Mouse (Mus musculus) right cerebral cortex, postnatal 10 days (tissue): ENCODE measurements around the gene Sim1.

Experiments
- DNase-seq, 2 experiments: peaks; one replicate each; pipeline ENCODE4 v3.0.0; 2021; ENCODE audit warnings: low spot score in 2 of 2

Gene Sim1

DNA sequence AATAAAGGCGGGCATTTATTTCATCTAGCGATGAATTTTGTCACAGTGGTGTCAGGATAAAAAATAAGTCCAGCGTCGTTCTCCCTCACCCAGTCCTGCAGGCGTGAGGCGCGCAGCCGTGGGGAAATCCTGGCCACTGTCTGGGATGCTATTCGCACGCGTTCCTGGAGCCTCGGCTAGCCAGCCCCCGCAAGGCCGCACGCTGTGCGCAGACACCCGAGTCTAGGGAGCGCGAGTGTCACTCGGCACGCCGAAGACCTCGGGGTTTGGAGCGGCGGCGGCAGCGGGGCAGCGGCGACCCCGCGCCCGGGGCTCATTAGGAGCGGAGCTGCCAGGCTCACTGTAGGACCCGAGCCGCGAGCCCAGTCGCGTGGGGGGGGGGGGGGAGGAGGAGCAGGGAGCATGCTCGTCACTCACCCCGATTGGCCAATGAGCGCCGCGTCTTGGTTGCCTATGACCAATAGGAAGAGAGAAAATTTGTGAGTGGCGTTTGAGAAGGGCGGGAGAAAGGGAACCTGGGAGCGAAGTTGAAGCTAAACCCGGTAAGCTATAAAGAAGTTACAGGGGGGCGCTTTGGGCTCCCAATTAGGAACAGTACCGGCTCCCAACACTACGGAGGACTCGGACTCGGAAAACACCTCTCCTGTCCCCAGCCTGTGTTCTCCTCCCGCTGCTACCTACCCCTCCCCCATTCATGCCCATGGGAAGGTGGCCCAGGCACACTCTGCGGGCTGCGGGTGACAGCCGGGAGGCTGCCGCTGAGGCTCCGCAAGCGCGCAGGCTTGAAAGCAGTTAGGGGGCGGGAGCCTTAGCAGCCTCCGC, at the start of gene Sim1:
Sim1 (plus strand) TSS at position 585 of the 822 bp plus-strand sequence.
- DNase-seq, result peak; percentile 81 to 82

DNA sequence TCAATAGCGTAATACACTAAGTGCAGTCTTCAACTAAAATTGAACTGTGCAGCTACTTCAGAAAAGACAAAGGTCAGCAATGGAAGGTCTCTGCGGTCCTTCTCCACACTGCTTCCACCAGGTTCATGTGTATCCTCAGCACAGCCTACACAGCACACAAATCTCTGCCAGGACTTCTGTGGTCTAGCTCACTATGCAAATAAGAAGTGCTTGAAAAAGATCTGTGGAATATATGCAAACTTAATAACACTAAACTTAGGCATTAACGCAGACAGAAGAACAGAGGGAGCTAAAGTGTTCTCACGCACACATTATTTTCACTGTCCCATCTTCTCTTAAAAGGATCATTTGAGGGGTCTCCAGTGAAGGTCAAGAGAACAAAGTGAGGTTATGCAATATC, 26.4 kb upstream of the Sim1 start:
- peak in 1 of 2 experiments; percentile 31 for DNase-seq

DNA sequence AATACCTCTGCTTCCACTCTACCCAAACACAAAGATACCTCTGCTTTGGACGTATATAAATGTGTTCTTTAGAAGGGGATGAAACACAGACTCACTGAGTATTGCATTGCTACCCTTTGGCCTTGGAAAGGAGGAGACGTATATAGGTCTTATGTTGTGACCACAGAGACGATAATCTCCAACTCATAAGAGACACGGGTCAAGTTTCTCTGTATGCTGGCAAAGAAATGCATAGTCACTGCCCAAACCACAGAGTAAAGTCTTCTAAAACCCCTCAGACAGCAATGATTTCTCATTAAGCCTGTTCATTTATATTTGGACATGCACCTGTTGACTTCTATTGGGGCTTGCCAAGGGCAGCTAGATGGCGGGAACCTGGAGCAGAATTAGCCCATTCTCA, 17.6 kb upstream of the Sim1 start:
- DNase-seq, result no peak

DNA sequence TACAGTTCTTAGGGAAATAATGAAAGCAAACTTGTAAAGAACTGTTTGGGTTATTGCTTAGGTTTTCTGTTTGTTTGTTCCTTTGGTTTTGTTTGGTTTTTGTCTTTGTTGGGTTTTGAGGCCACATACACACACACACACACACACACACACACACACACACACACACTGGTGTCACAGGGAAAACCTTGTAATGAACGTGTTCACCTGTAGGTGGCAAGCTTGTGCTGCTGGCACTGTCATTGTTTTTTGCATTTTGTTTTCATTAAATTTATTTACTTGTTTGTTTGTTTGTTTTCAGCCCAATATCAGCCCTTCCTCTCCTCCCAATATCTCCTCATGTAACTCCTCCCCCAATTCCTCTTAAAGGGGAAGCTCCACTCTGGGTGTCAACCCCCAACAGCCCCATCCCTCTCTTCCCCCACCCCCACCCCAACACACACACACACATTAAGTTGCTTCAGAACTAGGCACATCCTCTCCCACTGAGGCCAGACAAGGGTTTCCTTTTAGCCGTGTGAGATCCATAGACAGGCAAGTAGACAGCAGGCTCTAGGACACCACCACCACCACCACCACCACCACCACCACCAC, 13.0 kb upstream of the Sim1 start:
- DNase-seq, result no peak

DNA sequence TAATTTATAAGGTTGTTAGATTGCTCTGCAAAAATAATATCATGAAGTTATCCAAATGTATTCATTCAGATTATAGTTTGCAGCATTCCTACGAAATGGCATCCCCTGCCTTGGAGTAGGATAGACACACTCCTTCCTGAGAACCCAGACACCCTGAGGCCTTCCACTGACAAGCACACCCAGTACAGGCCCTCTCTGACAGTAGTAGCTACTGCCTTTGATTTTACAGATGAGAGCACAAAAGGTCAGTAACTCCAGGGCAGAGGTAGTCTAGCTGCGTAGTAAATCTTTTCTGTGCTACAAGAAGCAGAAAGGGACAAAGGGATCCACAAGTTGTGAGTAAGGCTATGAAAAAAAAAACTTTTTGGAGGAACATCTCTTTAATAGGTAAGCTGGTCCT, 12.2 kb upstream of the Sim1 start:
- no peak for DNase-seq

DNA sequence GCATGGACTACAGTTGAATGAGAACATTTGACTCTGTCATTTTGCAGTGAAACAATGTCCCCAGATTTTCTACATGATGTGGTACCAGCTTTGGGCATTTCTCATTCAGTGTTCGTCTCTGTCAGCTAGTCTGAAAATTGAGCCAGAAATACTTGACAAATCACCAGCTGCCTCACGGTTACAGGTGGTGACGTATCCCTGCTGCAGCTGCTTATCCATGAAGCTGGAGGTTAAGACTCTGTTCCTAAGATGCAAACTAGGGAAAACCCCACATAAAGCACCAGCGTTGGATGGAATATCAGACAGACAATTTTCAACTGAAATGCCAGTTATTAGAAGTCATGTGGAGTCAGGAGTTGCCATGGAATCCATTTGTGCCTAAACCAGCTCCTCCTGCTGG, 8.2 kb upstream of the Sim1 start:
- DNase-seq, result no peak

DNA sequence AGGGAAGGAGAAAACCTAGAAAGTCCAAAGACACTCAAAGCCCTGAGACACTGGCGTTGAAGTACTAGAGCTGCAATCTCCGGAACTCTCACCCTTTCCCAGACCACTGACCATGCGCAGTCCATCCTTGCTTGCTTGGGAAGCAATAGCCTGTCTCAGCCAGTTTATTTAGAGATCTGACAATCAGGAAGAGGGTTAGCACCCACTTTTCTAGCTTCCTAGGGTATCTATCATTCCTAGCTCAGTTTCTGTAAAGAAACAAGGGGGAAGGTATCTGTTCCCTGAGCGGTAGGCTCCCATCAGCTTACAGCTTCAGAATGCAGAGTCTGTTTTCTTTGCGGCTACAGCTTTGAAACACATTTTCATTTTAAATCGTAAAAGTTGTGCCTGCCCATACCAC, 3.9 kb upstream of the Sim1 start:
- no peak for DNase-seq

DNA sequence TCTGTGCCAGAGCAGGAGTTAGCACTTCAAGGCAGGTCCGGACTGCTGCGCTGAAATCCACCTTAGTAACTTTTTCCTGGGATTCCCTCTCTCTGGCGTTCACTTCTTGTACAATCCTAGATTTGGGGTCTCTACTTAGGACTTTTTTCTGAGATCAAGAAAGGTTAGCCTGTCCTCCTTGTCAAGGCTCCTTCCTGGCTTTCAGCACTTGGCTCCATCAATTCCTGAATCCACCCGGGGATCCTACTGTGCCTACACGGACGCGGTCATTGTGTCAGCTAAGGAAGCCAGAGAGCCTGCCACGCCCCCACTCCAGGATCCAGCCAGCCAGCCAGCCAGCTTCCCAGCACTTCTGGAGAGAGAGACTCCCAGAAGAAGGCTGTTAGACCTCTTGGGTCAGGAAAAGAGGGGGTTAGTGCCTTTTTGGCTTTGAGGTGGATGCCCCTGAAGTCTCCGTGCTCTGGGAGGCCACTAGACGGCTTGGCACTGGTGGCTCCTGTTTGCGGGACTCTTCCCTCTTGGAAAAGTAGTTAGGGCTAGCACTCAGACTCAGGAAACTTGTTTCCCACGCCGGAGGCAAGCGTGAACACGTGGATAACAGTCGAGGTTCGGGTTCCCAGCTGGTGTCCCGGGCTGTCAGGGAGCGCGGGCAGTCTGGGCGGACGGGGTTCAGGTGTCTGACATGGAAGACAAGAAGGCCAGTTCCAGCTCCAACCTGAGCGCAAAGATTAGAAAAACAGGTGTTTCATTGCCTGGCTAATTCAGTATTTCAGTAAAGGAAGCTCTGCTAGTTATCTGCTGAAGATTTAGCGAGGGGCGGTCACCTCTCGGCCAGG, 2.5 kb upstream of the Sim1 start:
- no peak for DNase-seq

DNA sequence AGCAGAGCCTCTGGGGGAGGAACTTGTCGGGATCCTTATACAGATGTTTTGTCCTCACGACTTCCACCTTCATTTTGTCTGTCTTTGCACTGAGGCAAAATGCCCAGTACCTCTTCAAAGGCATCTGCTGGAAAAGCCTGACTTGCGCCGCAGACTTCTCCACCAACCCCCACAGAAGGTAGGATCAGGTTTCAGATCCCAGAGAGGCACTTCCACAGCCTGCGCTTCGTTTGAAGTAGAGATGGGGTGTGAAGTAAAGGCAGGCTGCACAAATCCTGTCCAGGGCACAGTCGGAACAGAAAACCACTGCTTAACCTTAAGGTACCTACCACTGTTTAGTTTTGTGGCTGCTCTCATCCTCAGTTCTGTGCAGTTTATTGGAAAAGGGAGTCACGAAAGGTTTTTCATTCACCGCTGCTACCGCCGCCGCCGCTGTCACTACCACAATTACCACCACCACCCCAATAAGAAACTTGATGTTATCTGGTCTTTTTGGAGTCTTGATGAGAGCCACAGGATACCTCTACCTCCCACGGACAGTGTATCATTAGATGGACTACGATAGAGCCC, 1.7 kb upstream of the Sim1 start:
- DNase-seq, result no peak

DNA sequence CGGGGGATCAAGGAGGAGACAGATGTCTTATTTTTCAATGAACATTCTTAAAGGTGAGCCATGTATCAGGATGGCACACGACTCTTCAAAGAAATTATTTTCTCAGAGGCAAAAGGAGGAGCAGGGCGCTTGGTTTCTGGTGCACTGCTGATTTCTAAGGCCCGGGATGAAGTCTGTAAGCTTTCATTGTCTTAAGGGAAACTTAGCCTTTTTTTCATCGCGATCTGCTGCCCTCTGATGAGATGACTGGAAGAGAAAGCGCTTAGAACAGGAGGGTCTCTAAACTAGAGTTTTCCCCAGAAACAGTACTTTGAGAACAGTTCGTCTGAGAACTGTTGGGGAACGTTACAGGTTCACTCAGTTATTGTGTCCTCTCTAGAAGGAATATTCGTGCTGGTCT, 1.0 kb upstream of the Sim1 start:
- DNase-seq, result no peak

DNA sequence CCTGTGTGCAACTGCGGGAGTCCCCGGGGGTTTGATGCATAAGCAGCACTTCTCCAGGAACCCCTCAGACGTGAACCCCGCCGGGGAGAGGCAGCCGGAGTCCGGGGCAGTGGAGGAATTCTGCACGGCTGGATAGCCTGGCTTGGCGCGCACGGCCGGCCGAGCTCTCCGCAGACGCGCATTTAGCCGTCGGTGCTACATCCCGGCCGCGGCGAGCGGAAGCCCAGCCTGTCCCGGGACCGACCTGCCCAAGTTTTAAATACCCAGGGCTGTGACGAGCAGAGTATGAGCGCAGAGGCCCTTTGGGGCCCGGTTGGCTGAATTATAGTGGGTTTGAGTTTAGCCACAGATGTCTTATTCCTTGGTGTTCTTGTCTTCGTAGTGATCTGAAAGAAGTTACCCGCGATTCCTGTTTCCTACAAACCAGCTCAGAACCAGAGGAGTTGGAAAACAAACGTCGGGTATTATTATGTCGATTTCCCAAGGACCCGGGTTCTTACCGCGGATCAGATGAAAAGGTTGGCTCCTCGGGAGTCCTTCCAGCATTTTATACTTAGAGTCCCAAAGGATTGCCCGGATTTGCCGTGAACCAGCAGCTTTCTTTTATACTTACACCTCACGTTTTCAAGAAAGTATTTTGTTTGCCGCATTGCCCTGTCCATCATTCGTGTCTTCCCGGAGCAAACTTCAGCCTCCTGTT, 687 bp downstream of the Sim1 start:
- DNase-seq, result peak in 1 of 2 experiments; percentile 33

DNA sequence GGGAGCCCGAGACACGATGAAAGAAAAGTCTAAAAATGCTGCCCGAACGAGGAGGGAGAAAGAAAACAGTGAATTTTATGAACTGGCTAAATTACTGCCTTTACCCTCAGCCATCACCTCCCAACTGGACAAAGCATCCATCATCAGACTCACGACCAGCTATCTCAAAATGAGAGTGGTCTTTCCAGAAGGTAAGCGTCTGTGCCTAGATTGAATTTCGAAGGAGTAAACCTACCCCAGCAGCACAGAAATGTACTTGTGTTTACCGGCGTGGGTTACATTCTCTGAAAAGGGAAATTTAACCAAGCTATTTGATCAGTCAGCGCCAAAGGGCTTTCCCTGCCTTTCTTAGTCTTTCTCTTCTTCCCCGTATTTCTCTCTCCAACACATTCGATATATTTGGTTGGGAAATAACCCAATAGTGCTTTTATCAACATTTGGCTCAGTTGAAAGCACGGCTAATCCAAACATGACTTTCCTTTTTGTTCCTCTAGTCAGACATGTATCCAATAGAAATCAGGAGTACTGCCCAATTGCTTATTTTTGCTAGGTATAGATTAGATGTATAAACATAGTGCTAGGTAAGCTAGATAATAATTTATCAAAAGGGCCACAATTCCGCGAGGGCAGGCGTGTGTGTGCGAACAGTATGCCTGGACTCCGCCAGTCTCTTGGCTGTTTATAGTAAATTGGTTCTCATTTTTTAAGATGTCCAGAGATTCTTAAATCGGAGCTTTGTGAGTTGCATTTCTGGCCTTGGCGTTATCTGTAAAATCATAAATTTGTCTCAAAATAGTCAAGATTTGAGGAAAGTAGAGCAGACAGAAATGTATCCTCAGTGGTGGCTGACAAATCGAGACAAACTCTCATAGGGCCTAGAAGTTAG, 1.6 kb downstream of the Sim1 start:
- no peak for DNase-seq

DNA sequence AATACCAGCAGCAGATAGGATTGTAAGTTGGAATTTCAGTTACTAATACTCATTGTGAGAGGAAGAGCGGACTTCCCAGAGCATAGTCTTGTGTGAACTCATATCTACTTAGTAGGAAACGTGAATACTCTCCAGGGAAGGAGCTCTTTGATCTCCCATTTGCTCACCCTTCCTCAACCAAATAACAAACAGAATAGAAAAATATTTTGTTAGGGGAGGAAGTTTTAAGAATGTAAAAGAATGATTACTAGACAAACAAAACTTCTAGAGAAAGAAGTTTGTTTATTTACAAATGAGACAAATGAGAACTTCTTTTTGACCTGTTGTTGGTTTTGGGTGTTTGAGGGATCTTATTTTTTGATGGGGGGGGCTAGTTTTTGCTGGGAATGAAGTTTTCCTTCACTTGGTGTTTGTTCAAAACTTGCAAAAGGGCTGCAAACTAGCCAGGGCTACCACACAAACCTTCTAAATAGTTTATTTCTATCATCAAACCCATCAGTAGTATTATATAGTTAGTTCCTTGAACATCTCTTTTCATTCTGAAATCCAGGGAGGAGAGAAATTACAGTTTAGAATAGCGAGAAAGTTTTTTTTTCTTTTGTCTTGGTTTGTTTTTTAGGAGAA, 2.3 kb downstream of the Sim1 start:
- no peak for DNase-seq

DNA sequence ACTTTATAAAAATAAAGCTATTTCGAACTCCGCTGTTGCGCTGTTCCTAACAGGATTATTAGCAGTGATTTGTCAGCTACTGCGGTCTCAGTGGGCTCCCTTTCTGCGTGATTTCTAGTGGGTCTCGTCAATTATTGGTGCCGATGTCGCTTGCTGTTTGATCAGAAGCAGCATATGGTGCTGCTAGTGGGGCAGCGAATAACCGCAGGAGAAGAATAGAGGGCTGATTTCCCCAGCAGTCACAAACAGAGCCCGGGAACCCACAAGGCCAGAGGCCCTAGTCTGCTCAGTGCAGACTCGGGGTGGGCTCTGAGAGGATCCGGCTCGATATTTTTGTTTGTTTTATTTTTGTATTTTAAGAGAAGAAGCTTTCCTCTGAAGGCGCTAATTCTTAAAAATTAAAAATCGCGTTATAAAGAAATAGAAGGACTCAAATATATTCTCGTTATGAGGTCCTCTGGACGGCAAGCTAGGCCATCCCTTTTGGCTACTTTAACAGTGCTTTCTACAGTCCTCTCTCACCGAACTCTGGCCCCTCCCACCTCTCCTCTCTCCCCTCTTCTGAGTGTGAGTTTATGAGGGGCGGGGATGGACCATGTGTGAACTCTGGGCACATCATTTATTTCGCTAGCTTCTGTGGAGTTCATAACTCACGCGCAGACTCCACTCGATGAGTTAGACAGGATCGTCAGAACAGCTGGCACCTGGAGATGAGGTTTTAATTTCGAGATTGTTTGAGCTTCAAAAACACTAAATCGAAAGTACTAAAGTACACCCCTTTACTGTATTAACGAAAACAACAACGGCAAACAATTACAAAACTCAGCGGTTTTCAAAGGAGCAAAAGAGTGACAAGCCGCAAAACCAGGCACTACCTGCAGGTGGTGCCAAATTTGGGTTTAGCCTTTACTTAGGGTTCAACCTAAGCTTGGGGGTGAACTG, 3.2 kb downstream of the Sim1 start:
- peak in 1 of 2 experiments; percentile 35 for DNase-seq

DNA sequence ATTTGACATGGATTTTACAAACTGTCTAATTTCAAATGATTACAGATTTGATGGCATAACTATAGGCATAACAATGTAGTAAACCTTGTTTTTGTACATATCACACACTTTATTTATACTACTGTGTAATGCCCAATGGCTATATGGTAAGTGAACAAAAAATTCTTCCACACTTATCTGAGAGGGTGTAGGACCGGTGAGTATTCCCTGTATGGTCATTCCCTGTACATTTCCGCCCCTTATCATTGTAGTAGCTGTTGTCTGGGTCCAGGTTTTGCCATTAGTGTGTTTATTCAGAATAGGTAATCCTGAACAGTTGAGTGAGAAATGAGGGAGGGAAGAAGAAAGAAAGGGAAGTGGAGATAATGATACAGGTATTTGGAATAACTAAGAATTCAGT, 4.1 kb downstream of the Sim1 start:
- DNase-seq, result no peak

DNA sequence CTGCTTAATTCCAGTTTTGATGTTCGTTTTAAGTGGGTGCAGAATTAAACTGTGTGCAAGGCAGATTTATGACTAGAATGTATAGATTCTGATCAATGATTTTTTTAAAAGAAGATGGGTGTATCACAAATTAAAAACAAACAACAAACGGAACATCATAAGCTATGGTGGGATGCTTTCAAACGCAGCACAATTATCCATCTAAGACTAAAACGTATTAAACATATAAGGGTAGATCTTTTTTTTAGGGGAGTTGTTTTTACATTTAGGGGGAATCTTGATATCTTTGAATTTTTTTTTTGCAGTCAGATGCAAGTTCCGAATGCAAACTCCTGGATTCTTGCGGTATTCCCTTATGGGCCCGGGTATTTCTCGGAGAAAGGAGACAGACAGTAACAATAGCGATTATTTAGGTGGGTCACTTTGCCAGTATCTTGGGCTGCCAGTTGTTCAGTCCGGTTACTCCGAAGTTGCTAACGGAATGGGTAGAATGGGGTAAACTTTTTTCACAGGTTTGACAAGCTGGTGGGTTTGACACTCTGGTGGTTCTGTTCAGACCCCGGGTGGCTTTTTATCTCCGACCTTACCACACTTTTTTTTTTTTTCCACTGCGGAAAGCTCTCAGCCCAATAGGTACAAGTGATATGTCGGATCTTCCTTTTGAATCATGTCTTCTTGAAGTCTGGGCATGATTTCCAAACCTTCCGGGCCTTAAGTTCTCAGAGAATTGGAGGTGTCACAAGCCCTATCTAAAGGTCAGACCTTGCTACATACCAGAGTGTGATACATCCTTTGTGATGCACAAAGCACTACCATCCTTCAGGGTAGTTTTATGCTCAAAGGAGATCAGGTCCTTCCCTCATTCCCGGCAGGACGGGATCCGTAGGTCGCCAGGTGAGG, 5.5 kb downstream of the Sim1 start:
- no peak for DNase-seq

DNA sequence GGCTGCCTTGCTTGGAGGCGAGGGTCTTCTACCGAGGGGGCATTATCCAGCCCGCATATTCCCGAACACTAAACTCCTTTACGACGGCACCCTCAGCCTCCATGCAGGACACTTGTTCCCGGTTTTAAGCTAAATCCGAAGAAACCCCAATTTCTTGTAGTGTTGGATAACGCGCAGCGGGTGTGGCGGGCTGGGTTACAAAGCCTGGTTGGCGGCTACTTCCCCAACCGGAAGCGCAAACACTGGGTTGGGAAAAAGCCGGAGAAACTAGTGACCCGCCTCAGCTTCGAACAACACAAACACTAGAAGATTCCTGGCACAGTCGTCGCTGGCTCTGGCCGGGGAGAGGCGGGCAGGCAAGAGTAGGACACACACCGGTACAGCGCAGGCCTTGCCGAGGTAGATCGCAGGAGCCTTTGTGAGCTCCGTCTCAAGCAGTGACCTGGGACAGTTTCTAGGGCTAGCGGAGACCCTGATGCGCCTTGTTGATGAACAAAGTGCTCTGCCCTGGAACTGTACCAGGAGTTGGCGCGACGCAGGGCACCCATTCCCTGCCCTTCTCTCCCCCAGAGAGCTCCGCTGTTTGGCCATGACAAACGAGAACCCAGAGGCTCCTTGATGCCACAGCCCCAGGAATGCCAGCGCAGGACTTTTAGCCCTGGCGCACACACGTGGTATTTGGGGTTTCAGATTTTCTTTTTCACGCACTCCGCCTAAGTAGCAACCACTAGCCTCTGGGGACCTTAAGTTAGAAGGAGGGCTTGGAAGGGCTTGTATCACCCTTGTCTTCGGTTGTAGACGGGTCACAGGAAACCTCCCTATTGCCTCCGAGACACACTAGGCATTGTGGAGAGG, 6.4 kb downstream of the Sim1 start:
- peak in 1 of 2 experiments; percentile 26 for DNase-seq
